Mouse (Mus musculus) small intestine, adult 2 months (tissue): ENCODE results near the gene Actbl2. TPM values are rescaled to one million over a fixed set of nuclear protein-coding genes. Genes with fewer than 3 reads are reported as not detected.

Source experiments
- H3K27ac ChIP-seq: fragments of 200-500 bp; 2 replicates; pipeline ENCODE4 v1.5.1; 2012; ENCODE audit warnings: low read depth, low read length, control low read depth, inconsistent platforms; ENCODE audit not compliant: insufficient read depth
- H3K27me3 ChIP-seq: fragments of 200-500 bp; 2 replicates; pipeline ENCODE4 v1.6.1; 2012; ENCODE audit warnings: mild to moderate bottlenecking, moderate library complexity, low read length, inconsistent platforms; ENCODE audit not compliant: control insufficient read depth, insufficient read depth
- H3K36me3 ChIP-seq: fragments of 200-500 bp; 2 replicates; pipeline ENCODE4 v1.6.1; 2012; ENCODE audit warnings: mild to moderate bottlenecking, low read length, control low read depth, inconsistent platforms; ENCODE audit not compliant: control insufficient read depth, insufficient read depth
- H3K4me1 ChIP-seq: fragments of 200-500 bp; 2 replicates; pipeline ENCODE4 v1.6.1; 2012; ENCODE audit warnings: low read length, inconsistent platforms, mixed read lengths; ENCODE audit not compliant: control insufficient read depth, insufficient read depth, insufficient read length
- H3K4me3 ChIP-seq: fragments of 200-500 bp; 2 replicates; pipeline ENCODE4 v1.5.1; 2012; ENCODE audit warnings: low read depth, mild to moderate bottlenecking, control low read depth, inconsistent platforms, low read length, moderate library complexity
- CTCF ChIP-seq: fragments of 200-500 bp; IDR thresholded peaks from 2 replicates; pipeline ENCODE4 v1.5.1; 2012; ENCODE audit warnings: low read depth, mild to moderate bottlenecking, control low read depth, inconsistent platforms, low read length, moderate library complexity, mixed read lengths; ENCODE audit not compliant: insufficient replicate concordance, insufficient read length; ENCODE audit errors: extremely low read depth
- POLR2A ChIP-seq: fragments of 200-500 bp; IDR thresholded peaks from 2 replicates; pipeline ENCODE4 v1.6.1; 2012; ENCODE audit warnings: low read depth, mild to moderate bottlenecking, control low read depth, inconsistent platforms, low read length, moderate library complexity
- WGBS: fragments of 180-500 bp; shearing (Covaris S2); methylation state at CpG from one replicate; pipeline ENCODE4 v1.1.7; 2018; 5-methylcytosine and 5-hydroxymethylcytosine counted together
- polyA plus RNA-seq: library from polyadenylated mRNA; depleted of rRNA; stranded (reverse); fragments of >200 nt; gene quantifications from 2 replicates; pipeline ENCODE4 v1.2.3, GENCODE M21; 2012

Actbl2 gene
- polyA plus RNA-seq, 1 experiment: not detected

GRCm38 (mm10) chr13:111268992-111269391, 14.2 kb downstream of the Actbl2 start:
- peak overlapping the region; percentile 49 for H3K27ac ChIP-seq
- H3K4me3 ChIP-seq: no peak overlapping the region
- H3K4me1 ChIP-seq: peaks cover 2% of the 10 kb centered on the region; the same call in 1 of the 2 replicates
- no peaks in the 10 kb centered on the region for H3K27me3 ChIP-seq
- TF ChIP-seq CTCF (no peak), POLR2A (no peak)
- H3K36me3 ChIP-seq: no peaks in the 10 kb centered on the region
- WGBS: 87% methylated on average over 5 of the region's 5 CpGs

- Histone ChIP-seq H3K27ac (peak overlapping the region; percentile 76), H3K36me3 (no peaks in the 10 kb centered on the region), H3K27me3 (no peaks in the 10 kb centered on the region), H3K4me1 (peaks cover 2% of the 10 kb centered on the region; the same call in 1 of the 2 replicates), H3K4me3 (no peak overlapping the region)
- WGBS: 58% methylated on average over 13 of the region's 13 CpGs
- no peak for TF ChIP-seq CTCF
- TF ChIP-seq POLR2A: no peak
Observed at GRCm38 (mm10) chr13:111269789-111270335, 15.0 kb downstream of the Actbl2 start.

- Histone ChIP-seq H3K4me1 (no peaks in the 10 kb centered on the region), H3K27ac (no peak overlapping the region), H3K36me3 (no peaks in the 10 kb centered on the region), H3K4me3 (no peak overlapping the region), H3K27me3 (no peaks in the 10 kb centered on the region)
- no peak for TF ChIP-seq CTCF
- TF ChIP-seq POLR2A: no peak
- WGBS: 79% methylated on average over 8 of the region's 8 CpGs
Observed at GRCm38 (mm10) chr13:111271868-111272267, 17.1 kb downstream of the Actbl2 start.

- Histone ChIP-seq H3K4me1 (peaks cover 10% of the 10 kb centered on the region; the same call in 1 of the 2 replicates), H3K36me3 (no peaks in the 10 kb centered on the region), H3K27ac (peak overlapping the region; percentile 62), H3K27me3 (no peaks in the 10 kb centered on the region), H3K4me3 (no peak overlapping the region)
- WGBS: 57% methylated on average over 10 of the region's 10 CpGs
- no peak for TF ChIP-seq POLR2A
Observed at GRCm38 (mm10) chr13:111286461-111287385, 31.9 kb downstream of the Actbl2 start.

- no peaks in the 10 kb centered on the region for H3K27me3 ChIP-seq
- TF ChIP-seq CTCF (no peak), POLR2A (no peak)
- H3K27ac ChIP-seq: peak overlapping the region; percentile 66
- H3K4me3 ChIP-seq: no peak overlapping the region
- WGBS: 34% methylated on average over 17 of the region's 17 CpGs
- H3K4me1 ChIP-seq: peaks cover 15% of the 10 kb centered on the region; the same call in 1 of the 2 replicates
- H3K36me3 ChIP-seq: no peaks in the 10 kb centered on the region
Observed at GRCm38 (mm10) chr13:111291161-111291957, 36.5 kb downstream of the Actbl2 start.

GRCm38 (mm10) chr13:111291958-111292493, 37.2 kb downstream of the Actbl2 start:
- no peaks in the 10 kb centered on the region for H3K36me3 ChIP-seq
- peak overlapping the region; percentile 66 for H3K27ac ChIP-seq
- peaks cover 12% of the 10 kb centered on the region; the same call in 1 of the 2 replicates for H3K4me1 ChIP-seq
- no peak for TF ChIP-seq CTCF
- no peak for TF ChIP-seq POLR2A
- 31% methylated on average over 7 of the region's 7 CpGs for WGBS
- no peak overlapping the region for H3K4me3 ChIP-seq
- H3K27me3 ChIP-seq: no peaks in the 10 kb centered on the region

- no peak overlapping the region for H3K4me3 ChIP-seq
- no peaks in the 10 kb centered on the region for H3K27me3 ChIP-seq
- peaks cover 12% of the 10 kb centered on the region; the same call in 1 of the 2 replicates for H3K4me1 ChIP-seq
- no peak overlapping the region for H3K27ac ChIP-seq
- H3K36me3 ChIP-seq: no peaks in the 10 kb centered on the region
- no peak for TF ChIP-seq CTCF
- TF ChIP-seq POLR2A: no peak
- 91% methylated on average over 2 of the region's 2 CpGs for WGBS
Observed at GRCm38 (mm10) chr13:111293478-111293877, 38.7 kb downstream of the Actbl2 start.
